Mouse (Mus musculus): ENCODE data around the gene Abtb2. TPM values are rescaled to one million over a fixed set of nuclear protein-coding genes. Genes with fewer than 3 reads are reported as not detected.

The Abtb2 gene
- polyA plus RNA-seq, 1 experiment, result 4.2 TPM

DNA sequence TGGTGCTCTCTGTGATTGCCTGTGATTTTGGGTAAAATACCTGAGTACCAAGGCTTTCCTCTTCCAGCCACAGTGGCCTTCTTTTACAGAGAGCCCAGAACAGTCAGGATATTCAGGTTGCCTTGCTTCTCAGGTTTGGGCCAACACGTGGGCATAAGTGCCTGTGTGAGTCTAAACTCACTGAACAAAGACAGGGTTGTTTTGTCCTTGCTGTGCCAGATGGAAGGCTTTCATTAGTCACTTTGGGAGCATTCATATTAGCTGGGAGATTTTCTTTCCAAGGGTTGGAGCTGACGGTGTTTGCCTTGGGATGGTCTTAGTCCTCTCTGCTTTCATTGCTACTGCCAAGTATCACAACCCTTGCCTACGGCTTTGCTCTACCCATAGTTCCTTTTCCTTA, 20.3 kb downstream of the Abtb2 start:
- no peaks in the 10 kb centered on the region for H3K9me3 ChIP-seq (replicated peaks; ENCODE audit: control insufficient read depth, insufficient read depth, low read length, poor library complexity, severe bottlenecking)
- TF ChIP-seq POLR2A (IDR thresholded peaks at IDR 0.05; ENCODE audit: insufficient read depth, low read length), result no peak
- no peak for TF ChIP-seq CTCF (IDR thresholded peaks at IDR 0.05; ENCODE audit: low read depth, low read length)
- TF ChIP-seq EP300 (IDR thresholded peaks at IDR 0.05; ENCODE audit: insufficient read depth, low read depth, low read length), result no peak
- H3K27me3 ChIP-seq (ENCODE audit: control insufficient read depth, insufficient read depth, low read length, poor library complexity, severe bottlenecking), result no peaks in the 10 kb centered on the region
- H3K9ac ChIP-seq (ENCODE audit: low read depth, poor library complexity, severe bottlenecking), result no peak overlapping the region
- no peak overlapping the region for H3K4me3 ChIP-seq (ENCODE audit: low read depth, low read length)
- no peaks in the 10 kb centered on the region for H3K4me1 ChIP-seq (ENCODE audit: control insufficient read depth, insufficient read depth, low read length)
- H3K36me3 ChIP-seq (ENCODE audit: control insufficient read depth, insufficient read depth, low read length, poor library complexity, severe bottlenecking), result no peaks in the 10 kb centered on the region
- no peak overlapping the region for H3K27ac ChIP-seq (ENCODE audit: insufficient read depth, low read length)

GRCm38 (mm10) chr2:103588776-103589175, 22.7 kb downstream of the Abtb2 start:
- no peaks in the 10 kb centered on the region for H3K9me3 ChIP-seq (replicated peaks; ENCODE audit: control insufficient read depth, insufficient read depth, low read length, poor library complexity, severe bottlenecking)
- TF ChIP-seq EP300 (IDR thresholded peaks at IDR 0.05; ENCODE audit: insufficient read depth, low read depth, low read length), result no peak
- no peaks in the 10 kb centered on the region for H3K27me3 ChIP-seq (ENCODE audit: control insufficient read depth, insufficient read depth, low read length, poor library complexity, severe bottlenecking)
- H3K4me1 ChIP-seq (ENCODE audit: control insufficient read depth, insufficient read depth, low read length), result no peaks in the 10 kb centered on the region
- no peaks in the 10 kb centered on the region for H3K36me3 ChIP-seq (ENCODE audit: control insufficient read depth, insufficient read depth, low read length, poor library complexity, severe bottlenecking)
- no peak overlapping the region for H3K9ac ChIP-seq (ENCODE audit: low read depth, poor library complexity, severe bottlenecking)
- H3K27ac ChIP-seq (ENCODE audit: insufficient read depth, low read length), result no peak overlapping the region
- H3K4me3 ChIP-seq (ENCODE audit: low read depth, low read length), result no peak overlapping the region

DNA sequence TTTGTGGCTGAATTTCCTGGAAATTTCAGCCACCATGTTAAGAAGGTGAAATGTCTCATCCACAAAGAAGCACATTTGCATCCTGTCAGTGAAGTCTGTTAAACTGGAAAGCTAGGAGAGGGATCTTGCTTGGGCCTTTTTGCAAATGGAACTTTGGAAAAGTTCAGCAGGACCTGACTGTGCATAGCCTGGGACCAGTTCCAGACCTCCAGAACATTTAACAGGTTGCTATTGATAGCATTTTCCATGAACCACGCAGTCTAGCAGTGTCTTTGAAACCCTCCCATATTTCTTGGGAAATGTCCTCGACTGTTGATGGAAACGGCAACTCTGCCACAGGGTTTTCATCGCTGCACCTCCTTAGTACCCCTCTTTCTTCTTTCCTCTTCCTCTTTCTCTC, 23.3 kb downstream of the Abtb2 start:
- Histone ChIP-seq H3K27ac (ENCODE audit: insufficient read depth, low read length) (no peak overlapping the region), H3K4me1 (ENCODE audit: control insufficient read depth, insufficient read depth, low read length) (no peaks in the 10 kb centered on the region), H3K4me3 (ENCODE audit: low read depth, low read length) (no peak overlapping the region), H3K27me3 (ENCODE audit: control insufficient read depth, insufficient read depth, low read length, poor library complexity, severe bottlenecking) (no peaks in the 10 kb centered on the region), H3K36me3 (ENCODE audit: control insufficient read depth, insufficient read depth, low read length, poor library complexity, severe bottlenecking) (no peaks in the 10 kb centered on the region), H3K9me3 (replicated peaks; ENCODE audit: control insufficient read depth, insufficient read depth, low read length, poor library complexity, severe bottlenecking) (no peaks in the 10 kb centered on the region), H3K9ac (ENCODE audit: low read depth, poor library complexity, severe bottlenecking) (no peak overlapping the region)
- TF ChIP-seq CTCF (IDR thresholded peaks at IDR 0.05; ENCODE audit: low read depth, low read length) (no peak), POLR2A (IDR thresholded peaks at IDR 0.05; ENCODE audit: insufficient read depth, low read length) (no peak), EP300 (IDR thresholded peaks at IDR 0.05; ENCODE audit: insufficient read depth, low read depth, low read length) (no peak)

DNA sequence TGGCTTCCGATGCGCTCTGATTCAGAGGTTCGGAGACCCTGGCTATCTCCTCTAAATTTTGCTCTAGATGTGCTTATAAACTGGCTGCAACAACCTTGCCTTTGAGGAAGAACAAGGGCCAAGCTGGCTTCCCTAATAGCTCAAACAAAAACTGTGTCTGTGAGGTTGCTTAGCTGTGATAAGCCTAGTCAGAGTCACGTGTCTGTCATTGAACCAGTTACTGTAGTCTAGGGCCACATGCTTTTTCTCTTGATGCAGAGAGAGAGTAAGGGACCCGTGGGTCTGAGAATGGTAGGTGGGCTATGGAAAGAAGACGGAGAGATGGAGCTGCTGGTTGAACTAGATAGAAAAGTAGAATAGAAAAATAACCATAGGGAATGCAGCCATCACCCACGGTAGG, 24.5 kb downstream of the Abtb2 start:
- Histone ChIP-seq H3K36me3 (ENCODE audit: control insufficient read depth, insufficient read depth, low read length, poor library complexity, severe bottlenecking) (no peaks in the 10 kb centered on the region), H3K4me1 (ENCODE audit: control insufficient read depth, insufficient read depth, low read length) (no peaks in the 10 kb centered on the region), H3K27me3 (ENCODE audit: control insufficient read depth, insufficient read depth, low read length, poor library complexity, severe bottlenecking) (no peaks in the 10 kb centered on the region), H3K9ac (ENCODE audit: low read depth, poor library complexity, severe bottlenecking) (no peak overlapping the region), H3K4me3 (ENCODE audit: low read depth, low read length) (no peak overlapping the region), H3K27ac (ENCODE audit: insufficient read depth, low read length) (no peak overlapping the region), H3K9me3 (replicated peaks; ENCODE audit: control insufficient read depth, insufficient read depth, low read length, poor library complexity, severe bottlenecking) (no peaks in the 10 kb centered on the region)
- TF ChIP-seq POLR2A (IDR thresholded peaks at IDR 0.05; ENCODE audit: insufficient read depth, low read length) (no peak), CTCF (IDR thresholded peaks at IDR 0.05; ENCODE audit: low read depth, low read length) (no peak), EP300 (IDR thresholded peaks at IDR 0.05; ENCODE audit: insufficient read depth, low read depth, low read length) (no peak)

DNA sequence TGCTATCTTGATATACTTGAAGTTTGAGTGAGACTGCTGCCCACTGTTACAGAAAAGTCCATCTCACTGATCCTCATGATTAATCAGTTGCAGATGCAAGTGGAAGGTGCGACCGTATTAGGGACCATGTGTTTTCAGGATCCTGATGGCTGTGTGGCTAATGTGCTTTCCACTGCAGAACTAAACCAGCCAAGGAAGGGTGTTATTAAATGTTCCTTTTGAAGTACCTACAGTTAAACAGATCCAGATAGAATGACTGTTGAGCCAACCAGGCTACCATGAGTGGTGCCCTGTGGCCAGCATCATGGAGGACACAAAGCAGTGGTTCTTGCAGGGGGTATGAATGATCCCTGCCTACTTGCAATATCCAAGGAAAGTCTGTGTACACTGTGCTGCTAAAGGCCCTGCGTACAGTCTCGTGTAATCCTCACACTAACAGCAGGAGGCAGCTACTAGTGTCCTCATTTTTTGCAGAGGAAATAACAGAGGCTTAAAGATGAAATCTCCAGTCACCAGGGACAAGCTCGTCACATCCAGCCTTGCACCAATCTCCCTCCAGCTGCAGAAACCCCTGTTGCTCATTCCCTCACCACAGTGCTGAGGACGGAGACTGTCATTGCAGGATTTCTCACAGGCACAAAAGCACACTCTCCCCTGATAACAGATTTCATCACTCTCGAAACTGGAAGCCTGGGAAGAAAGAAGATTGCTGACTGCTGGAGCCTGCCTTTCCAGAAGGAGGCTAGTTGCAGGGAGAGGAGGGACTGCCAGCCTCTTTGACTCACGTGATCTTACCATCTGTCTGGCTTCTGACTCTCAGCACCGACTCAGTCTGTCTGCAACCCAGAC, 25.9 kb downstream of the Abtb2 start:
- Histone ChIP-seq H3K9ac (ENCODE audit: low read depth, poor library complexity, severe bottlenecking) (no peak overlapping the region), H3K9me3 (replicated peaks; ENCODE audit: control insufficient read depth, insufficient read depth, low read length, poor library complexity, severe bottlenecking) (no peaks in the 10 kb centered on the region), H3K4me3 (ENCODE audit: low read depth, low read length) (no peak overlapping the region), H3K27ac (ENCODE audit: insufficient read depth, low read length) (no peak overlapping the region), H3K27me3 (ENCODE audit: control insufficient read depth, insufficient read depth, low read length, poor library complexity, severe bottlenecking) (no peaks in the 10 kb centered on the region), H3K4me1 (ENCODE audit: control insufficient read depth, insufficient read depth, low read length) (no peaks in the 10 kb centered on the region), H3K36me3 (ENCODE audit: control insufficient read depth, insufficient read depth, low read length, poor library complexity, severe bottlenecking) (no peaks in the 10 kb centered on the region)
- no peak for TF ChIP-seq POLR2A (IDR thresholded peaks at IDR 0.05; ENCODE audit: insufficient read depth, low read length)
- no peak for TF ChIP-seq CTCF (IDR thresholded peaks at IDR 0.05; ENCODE audit: low read depth, low read length)
- TF ChIP-seq EP300 (IDR thresholded peaks at IDR 0.05; ENCODE audit: insufficient read depth, low read depth, low read length), result no peak

- no peaks in the 10 kb centered on the region for H3K27me3 ChIP-seq (ENCODE audit: control insufficient read depth, insufficient read depth, low read length, poor library complexity, severe bottlenecking)
- no peaks in the 10 kb centered on the region for H3K4me1 ChIP-seq (ENCODE audit: control insufficient read depth, insufficient read depth, low read length)
- no peaks in the 10 kb centered on the region for H3K9me3 ChIP-seq (replicated peaks; ENCODE audit: control insufficient read depth, insufficient read depth, low read length, poor library complexity, severe bottlenecking)
- no peaks in the 10 kb centered on the region for H3K36me3 ChIP-seq (ENCODE audit: control insufficient read depth, insufficient read depth, low read length, poor library complexity, severe bottlenecking)
- no peak overlapping the region for H3K4me3 ChIP-seq (ENCODE audit: low read depth, low read length)
- H3K9ac ChIP-seq (ENCODE audit: low read depth, poor library complexity, severe bottlenecking), result no peak overlapping the region
- no peak overlapping the region for H3K27ac ChIP-seq (ENCODE audit: insufficient read depth, low read length)
- no peak for TF ChIP-seq EP300 (IDR thresholded peaks at IDR 0.05; ENCODE audit: insufficient read depth, low read depth, low read length)
- TF ChIP-seq POLR2A (IDR thresholded peaks at IDR 0.05; ENCODE audit: insufficient read depth, low read length), result no peak
- no peak for TF ChIP-seq CTCF (IDR thresholded peaks at IDR 0.05; ENCODE audit: low read depth, low read length)
These were observed 26.4 kb downstream of the Abtb2 start for GRCm38 (mm10) chr2:103592591-103592929.
